Mouse (Mus musculus): Measurements from ENCODE around the gene Gdpd3.

DNA sequence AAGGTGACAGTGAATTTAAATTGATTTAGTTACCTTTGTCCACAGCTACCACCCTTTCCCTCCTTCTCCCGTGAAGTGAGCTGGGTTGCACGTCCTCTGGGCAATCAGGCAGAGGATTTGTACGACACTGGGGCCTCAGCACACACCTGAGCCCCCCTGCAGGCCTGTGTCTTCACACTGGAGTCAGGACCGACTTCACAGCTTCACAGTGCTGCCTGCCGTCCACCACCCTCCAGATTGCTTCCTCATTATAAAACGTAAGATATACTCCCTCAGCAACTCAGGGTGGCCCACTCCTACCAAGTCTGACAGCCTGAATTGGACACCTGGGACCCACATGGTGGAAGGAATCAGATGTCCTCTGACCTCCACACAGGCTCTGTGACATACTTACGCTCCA is 7.6 kb upstream of the Gdpd3 start:
- no peak for TF ChIP-seq CTCF (conservative IDR thresholded peaks at IDR 0.05; ENCODE audit: insufficient read depth, insufficient read length, low read depth, low read length)
- TF ChIP-seq POLR2A (IDR thresholded peaks at IDR 0.05; ENCODE audit: low read depth, low read length): no peak

Measured in kidney, adult 2 months (tissue).